Mouse (Mus musculus) kidney, embryonic 15.5 days (tissue): ENCODE measurements around the gene Smarca4. TPM values are rescaled to one million over a fixed set of nuclear protein-coding genes. Genes with fewer than 3 reads are reported as not detected.

Source experiments
- ATAC-seq: fragments of 200-750 bp; cut with Nextera tagmentation; replicated peaks from 2 replicates; pipeline ENCODE4 v1.8.0; 2017; ENCODE audit warnings: moderate TSS enrichment; ENCODE audit not compliant: low FRiP score
- H3K27ac ChIP-seq: fragments of 300-500 bp; sonication (generic); 2 replicates; pipeline ENCODE4 v1.5.1; 2015; ENCODE audit warnings: mild to moderate bottlenecking, inconsistent platforms
- H3K27me3 ChIP-seq: fragments of 300-500 bp; sonication (generic); 2 replicates; pipeline ENCODE4 v1.6.1; 2015; ENCODE audit warnings: inconsistent platforms
- H3K36me3 ChIP-seq: fragments of 300-500 bp; sonication (generic); 2 replicates; pipeline ENCODE4 v1.6.1; 2015; ENCODE audit warnings: inconsistent platforms
- H3K4me1 ChIP-seq: fragments of 300-500 bp; sonication (generic); 2 replicates; pipeline ENCODE4 v1.6.1; 2015; ENCODE audit warnings: inconsistent platforms
- H3K4me2 ChIP-seq: fragments of 300-500 bp; sonication (generic); 2 replicates; pipeline ENCODE4 v1.6.1; 2015; ENCODE audit warnings: moderate library complexity, mild to moderate bottlenecking, inconsistent platforms
- H3K4me3 ChIP-seq: fragments of 300-500 bp; sonication (generic); replicated peaks from 2 replicates; pipeline ENCODE4 v1.5.1; 2015; ENCODE audit warnings: mild to moderate bottlenecking, inconsistent platforms
- H3K9ac ChIP-seq: fragments of 300-500 bp; sonication (generic); 2 replicates; pipeline ENCODE4 v1.6.1; 2015; ENCODE audit warnings: mild to moderate bottlenecking, inconsistent platforms
- H3K9me3 ChIP-seq: fragments of 300-500 bp; sonication (generic); replicated peaks from 2 replicates; pipeline ENCODE4 v1.6.1; 2016; ENCODE audit warnings: inconsistent platforms
- WGBS: fragments of 180-500 bp; shearing (Covaris S2); methylation state at CpG from one replicate; pipeline ENCODE4 v1.1.7; 2015; ENCODE audit warnings: mixed read lengths; 5-methylcytosine and 5-hydroxymethylcytosine counted together
- polyA plus RNA-seq: library from polyadenylated mRNA; unstranded; fragments of >200 nt; fragmentation: Nextera tagmentation; extraction: Ambion mirVana; gene quantifications from 2 replicates; pipeline ENCODE4 v1.2.1, GENCODE M21; 2015

Smarca4 gene
- polyA plus RNA-seq = 91.0 and 101 TPM in 2 replicates

- Histone ChIP-seq H3K4me2 (peak within 1 kb of the TSS; percentile 65), H3K36me3 (peaks cover 4% of the 10 kb centered on the region), H3K4me3 (peak within 1 kb of the TSS; percentile 90), H3K27ac (peak within 1 kb of the TSS; percentile 99), H3K9ac (peak within 1 kb of the TSS; percentile 89), H3K27me3 (no peaks in the 10 kb centered on the region), H3K9me3 (no peaks in the 10 kb centered on the region), H3K4me1 (peaks cover 25% of the 10 kb centered on the region)
- ATAC-seq = peak; percentile 98
- WGBS = under 1% methylated on average over 40 of the region's 45 CpGs
These were observed at the start of gene Smarca4 for GRCm38 (mm10) chr9:21615617-21616231. Gene Smarca4 (plus strand): TSS chr9:21616169.

- Histone ChIP-seq H3K9me3 (no peaks in the 10 kb centered on the region), H3K27ac (no peak overlapping the region), H3K36me3 (peaks cover 34% of the 10 kb centered on the region), H3K4me2 (no peak overlapping the region), H3K4me1 (no peaks in the 10 kb centered on the region; the same call in 1 of the 2 replicates), H3K9ac (no peak overlapping the region), H3K27me3 (no peaks in the 10 kb centered on the region), H3K4me3 (no peak overlapping the region)
- no peak for ATAC-seq
- WGBS = 86% methylated on average over 1 of the region's 1 CpGs
These were observed 49.4 kb upstream of the Smarca4 start for GRCm38 (mm10) chr9:21566538-21566937.

- H3K4me2 ChIP-seq = no peak overlapping the region
- H3K4me3 ChIP-seq = no peak overlapping the region
- H3K27me3 ChIP-seq = no peaks in the 10 kb centered on the region
- no peaks in the 10 kb centered on the region; the same call in 1 of the 2 replicates for H3K4me1 ChIP-seq
- no peaks in the 10 kb centered on the region for H3K9me3 ChIP-seq
- H3K27ac ChIP-seq = no peak overlapping the region
- WGBS = 88% methylated on average over 2 of the region's 2 CpGs
- no peak for ATAC-seq
- H3K36me3 ChIP-seq = peaks cover 36% of the 10 kb centered on the region
- no peak overlapping the region for H3K9ac ChIP-seq
These were observed 48.9 kb upstream of the Smarca4 start for GRCm38 (mm10) chr9:21567051-21567450.

- Histone ChIP-seq H3K4me1 (no peaks in the 10 kb centered on the region; the same call in 1 of the 2 replicates), H3K4me2 (no peak overlapping the region), H3K27ac (no peak overlapping the region), H3K36me3 (peaks cover 51% of the 10 kb centered on the region), H3K27me3 (no peaks in the 10 kb centered on the region), H3K9me3 (no peaks in the 10 kb centered on the region), H3K9ac (no peak overlapping the region), H3K4me3 (no peak overlapping the region)
- WGBS = 66% methylated on average over 8 of the region's 8 CpGs
- no peak for ATAC-seq
These were observed 47.2 kb upstream of the Smarca4 start for GRCm38 (mm10) chr9:21568657-21569255.

- H3K4me2 ChIP-seq = no peak overlapping the region
- H3K4me3 ChIP-seq = no peak overlapping the region
- no peak for ATAC-seq
- no peak overlapping the region for H3K9ac ChIP-seq
- H3K9me3 ChIP-seq = no peaks in the 10 kb centered on the region
- H3K27ac ChIP-seq = no peak overlapping the region
- H3K27me3 ChIP-seq = no peaks in the 10 kb centered on the region
- H3K36me3 ChIP-seq = peaks cover 98% of the 10 kb centered on the region
- WGBS = 97% methylated on average over 8 of the region's 8 CpGs
- no peaks in the 10 kb centered on the region for H3K4me1 ChIP-seq
These were observed 41.8 kb upstream of the Smarca4 start for GRCm38 (mm10) chr9:21574012-21574801.

GRCm38 (mm10) chr9:21575253-21575652, 40.7 kb upstream of the Smarca4 start:
- Histone ChIP-seq H3K27me3 (no peaks in the 10 kb centered on the region), H3K27ac (no peak overlapping the region), H3K9me3 (no peaks in the 10 kb centered on the region), H3K4me1 (no peaks in the 10 kb centered on the region), H3K9ac (no peak overlapping the region), H3K4me3 (no peak overlapping the region), H3K36me3 (peaks cover 98% of the 10 kb centered on the region), H3K4me2 (no peak overlapping the region)
- ATAC-seq = no peak
- WGBS = 83% methylated on average over 10 of the region's 10 CpGs

- no peaks in the 10 kb centered on the region for H3K27me3 ChIP-seq
- peaks cover 98% of the 10 kb centered on the region for H3K36me3 ChIP-seq
- H3K9me3 ChIP-seq = no peaks in the 10 kb centered on the region
- ATAC-seq = no peak; the same call in 1 of the 2 replicates
- no peak overlapping the region for H3K9ac ChIP-seq
- no peak overlapping the region for H3K27ac ChIP-seq
- 92% methylated on average over 1 of the region's 1 CpGs for WGBS
- no peaks in the 10 kb centered on the region for H3K4me1 ChIP-seq
- H3K4me3 ChIP-seq = no peak overlapping the region
- no peak overlapping the region for H3K4me2 ChIP-seq
These were observed 39.7 kb upstream of the Smarca4 start for GRCm38 (mm10) chr9:21576286-21576685.

GRCm38 (mm10) chr9:21578226-21578625, 37.7 kb upstream of the Smarca4 start:
- Histone ChIP-seq H3K4me3 (no peak overlapping the region), H3K36me3 (peaks cover 98% of the 10 kb centered on the region), H3K4me2 (no peak overlapping the region), H3K27me3 (no peaks in the 10 kb centered on the region), H3K27ac (no peak overlapping the region), H3K9ac (no peak overlapping the region), H3K4me1 (no peaks in the 10 kb centered on the region), H3K9me3 (no peaks in the 10 kb centered on the region)
- WGBS = 71% methylated on average over 3 of the region's 3 CpGs
- no peak for ATAC-seq

- 89% methylated on average over 1 of the region's 1 CpGs for WGBS
- Histone ChIP-seq H3K27me3 (no peaks in the 10 kb centered on the region), H3K4me3 (no peak overlapping the region), H3K9ac (no peak overlapping the region), H3K4me1 (no peaks in the 10 kb centered on the region), H3K9me3 (no peaks in the 10 kb centered on the region), H3K4me2 (no peak overlapping the region), H3K27ac (no peak overlapping the region), H3K36me3 (peaks cover 100% of the 10 kb centered on the region)
- no peak for ATAC-seq
These were observed 30.6 kb upstream of the Smarca4 start for GRCm38 (mm10) chr9:21585401-21585800.

- no peak overlapping the region for H3K4me3 ChIP-seq
- H3K9ac ChIP-seq = no peak overlapping the region
- no peak for ATAC-seq
- H3K4me1 ChIP-seq = peaks cover 15% of the 10 kb centered on the region
- H3K9me3 ChIP-seq = no peaks in the 10 kb centered on the region
- H3K36me3 ChIP-seq = peaks cover 85% of the 10 kb centered on the region
- H3K4me2 ChIP-seq = no peak overlapping the region
- no peak overlapping the region for H3K27ac ChIP-seq
- no peaks in the 10 kb centered on the region for H3K27me3 ChIP-seq
- 86% methylated on average over 23 of the region's 23 CpGs for WGBS
These were observed 28.2 kb upstream of the Smarca4 start for GRCm38 (mm10) chr9:21587678-21588349.

GRCm38 (mm10) chr9:21588350-21588749, 27.6 kb upstream of the Smarca4 start:
- no peak overlapping the region for H3K4me3 ChIP-seq
- WGBS = 90% methylated on average over 8 of the region's 8 CpGs
- peaks cover 18% of the 10 kb centered on the region for H3K4me1 ChIP-seq
- no peak overlapping the region for H3K9ac ChIP-seq
- H3K4me2 ChIP-seq = no peak overlapping the region
- ATAC-seq = no peak
- H3K27me3 ChIP-seq = no peaks in the 10 kb centered on the region
- H3K27ac ChIP-seq = no peak overlapping the region
- H3K36me3 ChIP-seq = peaks cover 80% of the 10 kb centered on the region
- H3K9me3 ChIP-seq = no peaks in the 10 kb centered on the region

- Histone ChIP-seq H3K36me3 (peaks cover 77% of the 10 kb centered on the region), H3K27me3 (no peaks in the 10 kb centered on the region), H3K4me1 (peaks cover 30% of the 10 kb centered on the region), H3K27ac (no peak overlapping the region), H3K9ac (no peak overlapping the region), H3K9me3 (no peaks in the 10 kb centered on the region), H3K4me2 (no peak overlapping the region), H3K4me3 (no peak overlapping the region)
- no peak for ATAC-seq
- WGBS = 91% methylated on average over 5 of the region's 5 CpGs
These were observed 26.4 kb upstream of the Smarca4 start for GRCm38 (mm10) chr9:21589538-21589937.
